Mouse (Mus musculus): ENCODE data around the gene Bst1. TPM values are rescaled to one million over a fixed set of nuclear protein-coding genes. Genes with fewer than 3 reads are reported as not detected.

Gene Bst1
- total and polyA plus RNA-seq, 3 experiments, result not detected

- TF ChIP-seq TAL1 (IDR thresholded peaks at IDR 0.05; ENCODE audit: low read length), result no peak
- no peak for TF ChIP-seq MYB (IDR thresholded peaks at IDR 0.05; ENCODE audit: low read depth, low read length)
- no peak for TF ChIP-seq CTCF (IDR thresholded peaks at IDR 0.05 in 2 of 3, conservative IDR thresholded peaks at IDR 0.05 in 1 of 3; ENCODE audit: control insufficient read depth in 1 of 3, insufficient read depth in 1 of 3, low read depth in 2 of 3, low read length in 3 of 3, poor library complexity in 1 of 3, severe bottlenecking in 1 of 3)
- no peak for TF ChIP-seq MAX (IDR thresholded peaks at IDR 0.05; ENCODE audit: low read length)
- TF ChIP-seq SMC3 (IDR thresholded peaks at IDR 0.05; ENCODE audit: low read depth, low read length), result no peak
- no peak for TF ChIP-seq ZKSCAN1 (IDR thresholded peaks at IDR 0.05; ENCODE audit: low read depth, low read length)
- Histone ChIP-seq H3K27me3 (ENCODE audit: control insufficient read depth in 1 of 2, insufficient read depth in 2 of 2, low read length in 2 of 2) (peaks cover 0 to 9% of the 10 kb centered on the region in 2 experiments; a peak in 1 of 4 replicates), H3K79me2 (ENCODE audit: control insufficient read depth, insufficient read depth, low read length, poor library complexity) (no peaks in the 10 kb centered on the region), H3K27ac (ENCODE audit: control insufficient read depth, low read depth, low read length) (no peak within 1 kb of the TSS), H3K4me1 (ENCODE audit: control insufficient read depth in 1 of 2, insufficient read depth in 2 of 2, low read length in 2 of 2) (no peaks in the 10 kb centered on the region), H3K4me3 (ENCODE audit: control insufficient read depth in 1 of 2, insufficient read depth in 1 of 2, low read depth in 2 of 2, low read length in 2 of 2) (no peak within 1 kb of the TSS), H3K36me3 (ENCODE audit: control insufficient read depth in 1 of 2, insufficient read depth in 2 of 2, low read length in 2 of 2) (no peaks in the 10 kb centered on the region), H3K9me3 (replicated peaks; ENCODE audit: insufficient read depth, low read length) (no peaks in the 10 kb centered on the region), H3K9ac (ENCODE audit: control insufficient read depth, low read depth, low read length, poor library complexity, severe bottlenecking) (no peak within 1 kb of the TSS)
- no peak for DNase-seq (ENCODE audit: low read depth, low spot score)
These were observed 2.9 kb downstream of the Bst1 start, which contains the start of gene Fbxl5 for GRCm38 (mm10) chr5:43821538-43821937. Fbxl5 (minus strand) TSS chr5:43821638.

- H3K4me3 ChIP-seq (ENCODE audit: control insufficient read depth in 1 of 2, insufficient read depth in 1 of 2, low read depth in 2 of 2, low read length in 2 of 2), result no peak overlapping the region
- H3K36me3 ChIP-seq (ENCODE audit: control insufficient read depth in 1 of 2, insufficient read depth in 2 of 2, low read length in 2 of 2), result no peaks in the 10 kb centered on the region
- TF ChIP-seq MYC (IDR thresholded peaks at IDR 0.05; ENCODE audit: low read depth, low read length) (no peak), USF2 (IDR thresholded peaks at IDR 0.05; ENCODE audit: borderline replicate concordance in 1 of 2, insufficient read depth in 1 of 2, low read depth in 1 of 2, low read length in 2 of 2) (no peak), SMC3 (IDR thresholded peaks at IDR 0.05; ENCODE audit: low read depth, low read length) (no peak), USF1 (IDR thresholded peaks at IDR 0.05; ENCODE audit: low read depth, low read length) (no peak), POLR2A (IDR thresholded peaks at IDR 0.05; ENCODE audit: control insufficient read depth in 1 of 2, insufficient read depth in 1 of 2, low read depth in 1 of 2, low read length in 2 of 2, poor library complexity in 1 of 2) (no peak), E2F4 (IDR thresholded peaks at IDR 0.05; ENCODE audit: borderline replicate concordance, low read depth, low read length) (no peak)
- H3K27me3 ChIP-seq (ENCODE audit: control insufficient read depth in 1 of 2, insufficient read depth in 2 of 2, low read length in 2 of 2), result peaks cover 0 to 7% of the 10 kb centered on the region in 2 experiments; a peak in 2 of 4 replicates
- DNase-seq (ENCODE audit: low read depth, low spot score), result no peak
- H3K9me3 ChIP-seq (replicated peaks; ENCODE audit: insufficient read depth, low read length), result no peaks in the 10 kb centered on the region
- H3K27ac ChIP-seq (ENCODE audit: control insufficient read depth, low read depth, low read length), result no peak overlapping the region
- no peaks in the 10 kb centered on the region for H3K4me1 ChIP-seq (ENCODE audit: control insufficient read depth in 1 of 2, insufficient read depth in 2 of 2, low read length in 2 of 2)
- no peak overlapping the region for H3K9ac ChIP-seq (ENCODE audit: control insufficient read depth, low read depth, low read length, poor library complexity, severe bottlenecking)
- no peaks in the 10 kb centered on the region for H3K79me2 ChIP-seq (ENCODE audit: control insufficient read depth, insufficient read depth, low read length, poor library complexity)
These were observed 3.5 kb downstream of the Bst1 start for GRCm38 (mm10) chr5:43822199-43822598.

GRCm38 (mm10) chr5:43822824-43823223 is 4.1 kb downstream of the Bst1 start:
- TF ChIP-seq POLR2A (IDR thresholded peaks at IDR 0.05; ENCODE audit: control insufficient read depth in 1 of 2, insufficient read depth in 1 of 2, low read depth in 1 of 2, low read length in 2 of 2, poor library complexity in 1 of 2) (no peak), SMC3 (IDR thresholded peaks at IDR 0.05; ENCODE audit: low read depth, low read length) (no peak), GATA1 (IDR thresholded peaks at IDR 0.05; ENCODE audit: low read depth, low read length) (no peak), MAZ (IDR thresholded peaks at IDR 0.05; ENCODE audit: low read depth, low read length) (no peak)
- Histone ChIP-seq H3K36me3 (ENCODE audit: control insufficient read depth in 1 of 2, insufficient read depth in 2 of 2, low read length in 2 of 2) (no peaks in the 10 kb centered on the region), H3K9ac (ENCODE audit: control insufficient read depth, low read depth, low read length, poor library complexity, severe bottlenecking) (no peak overlapping the region), H3K27ac (ENCODE audit: control insufficient read depth, low read depth, low read length) (no peak overlapping the region), H3K27me3 (ENCODE audit: control insufficient read depth in 1 of 2, insufficient read depth in 2 of 2, low read length in 2 of 2) (peaks cover 0 to 9% of the 10 kb centered on the region in 2 experiments; a peak in 2 of 4 replicates), H3K4me1 (ENCODE audit: control insufficient read depth in 1 of 2, insufficient read depth in 2 of 2, low read length in 2 of 2) (no peaks in the 10 kb centered on the region), H3K79me2 (ENCODE audit: control insufficient read depth, insufficient read depth, low read length, poor library complexity) (no peaks in the 10 kb centered on the region), H3K4me3 (ENCODE audit: control insufficient read depth in 1 of 2, insufficient read depth in 1 of 2, low read depth in 2 of 2, low read length in 2 of 2) (no peak overlapping the region), H3K9me3 (replicated peaks; ENCODE audit: insufficient read depth, low read length) (no peaks in the 10 kb centered on the region)
- DNase-seq (ENCODE audit: low read depth, low spot score), result no peak
